In the genomic region with DNA sequence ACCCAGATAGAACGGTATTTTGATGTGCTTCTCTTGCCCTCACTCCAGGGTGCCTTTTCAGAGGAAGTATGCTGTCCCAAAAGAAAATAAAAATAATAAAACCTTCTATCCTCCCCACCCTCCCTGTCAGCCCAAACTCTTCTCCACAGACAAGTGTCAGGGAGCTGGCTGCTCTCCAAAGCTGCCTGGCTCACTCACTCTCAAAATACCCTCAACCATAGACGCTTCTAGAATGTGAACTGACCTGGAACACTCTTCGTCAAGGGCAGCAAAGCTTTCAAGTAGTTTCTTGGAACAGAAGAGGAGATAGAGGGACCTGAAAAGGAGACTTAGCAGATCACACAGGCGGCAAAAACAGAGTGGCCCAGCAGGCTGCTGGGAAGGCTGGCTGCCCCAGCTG, we compare ENCODE assay signal across 11 mouse cellular contexts.
DNase-seq lines count a peak whose midpoint lies in the region; ATAC-seq lines count a peak whose summit lies in the region.
"Had no signal": no experiment of that assay in that cellular context is flagged by ENCODE, and none has a peak within 500 bp of the region (broad histone marks: within the 10 kb centered on the region; RNA-seq: fewer than 3 reads in every experiment).

No protein-coding gene starts in this region.

- H3K9me3 ChIP-seq in kidney, embryonic 16.5 days (ENCODE audit: low read length): no peaks in the 10 kb centered on the region
- no peaks in the 10 kb centered on the region for H3K9me3 ChIP-seq in embryonic facial prominence, embryonic 10.5 days
- H3K9me3 ChIP-seq: forebrain, embryonic 15.5 days; stomach, embryonic 15.5 days had no signal

- no peak for ATAC-seq in kidney, embryonic 16.5 days (ENCODE audit: low FRiP score, low TSS enrichment)
- ATAC-seq: forebrain, embryonic 15.5 days had no signal

- H3K36me3 ChIP-seq in kidney, embryonic 16.5 days (ENCODE audit: insufficient read depth, low read length): no peaks in the 10 kb centered on the region
- no peaks in the 10 kb centered on the region for H3K36me3 ChIP-seq in embryonic facial prominence, embryonic 10.5 days (replicated peaks)
- H3K36me3 ChIP-seq: forebrain, embryonic 15.5 days; stomach, embryonic 15.5 days had no signal

- no peak overlapping the region for H3K4me3 ChIP-seq in kidney, embryonic 16.5 days (ENCODE audit: low read length)
- H3K4me3 ChIP-seq in embryonic facial prominence, embryonic 10.5 days: no peak overlapping the region
- H3K4me3 ChIP-seq: forebrain, embryonic 15.5 days; stomach, embryonic 15.5 days had no signal

- no peaks in the 10 kb centered on the region for H3K27me3 ChIP-seq in kidney, embryonic 16.5 days (ENCODE audit: insufficient read depth, low read length)
- H3K27me3 ChIP-seq in embryonic facial prominence, embryonic 10.5 days (replicated peaks; ENCODE audit: low read depth, poor library complexity, severe bottlenecking): no peaks in the 10 kb centered on the region
- H3K27me3 ChIP-seq: forebrain, embryonic 15.5 days; stomach, embryonic 15.5 days had no signal

- DNase-seq in kidney, adult 11 months: peak; percentile 33
- peak; percentile 23 to 58 for DNase-seq in adrenal gland, postnatal 36 days
- no peak for DNase-seq in embryonic facial prominence, embryonic 10.5 days (ENCODE audit: low spot score)
- peak; percentile 44 for DNase-seq in kidney, postnatal 10 days
- DNase-seq in urinary bladder, adult 2 months (ENCODE audit: low spot score): no peak
- DNase-seq in embryo, embryonic 10.5 days (ENCODE audit: low spot score): no peak
- DNase-seq: cerebellum, adult 11-12 months; right cerebral cortex, postnatal 25 days had no signal

- H3K27ac ChIP-seq in kidney, embryonic 16.5 days (ENCODE audit: low read length): no peak overlapping the region
- 0 out of 2 replicates have a peak overlapping the region, but pooled peaks have one; percentile 6 for H3K27ac ChIP-seq in embryonic facial prominence, embryonic 10.5 days (replicated peaks)
- H3K27ac ChIP-seq: forebrain, embryonic 15.5 days; stomach, embryonic 15.5 days had no signal

- no peak overlapping the region for H3K9ac ChIP-seq in kidney, embryonic 16.5 days (replicated peaks; ENCODE audit: low read length)
- H3K9ac ChIP-seq: forebrain, embryonic 15.5 days; stomach, embryonic 15.5 days had no signal

- WGBS in kidney, embryonic 16.5 days: 41% methylated on average over 4 of the region's 4 CpGs
- 75% methylated on average over 4 of the region's 4 CpGs for WGBS in embryonic facial prominence, embryonic 10.5 days

- H3K4me1 ChIP-seq in kidney, embryonic 16.5 days (ENCODE audit: insufficient read depth, low read length): peaks cover 8% of the 10 kb centered on the region
- peaks cover 18% of the 10 kb centered on the region for H3K4me1 ChIP-seq in embryonic facial prominence, embryonic 10.5 days

- no peak overlapping the region for H3K4me2 ChIP-seq in kidney, embryonic 16.5 days (replicated peaks; ENCODE audit: low read depth, low read length)
- H3K4me2 ChIP-seq: forebrain, embryonic 15.5 days; stomach, embryonic 15.5 days had no signal

Comparison
In these comparisons a context has a peak if more than half of its experiments do, and no peak if none do; other contexts are left out.
1. DNase-seq: peak in kidney, adult 11 months (single experiment), adrenal gland, postnatal 36 days (2 of 2) and kidney, postnatal 10 days (single experiment); none in embryonic facial prominence, embryonic 10.5 days (single experiment), urinary bladder, adult 2 months (single experiment) and embryo, embryonic 10.5 days (single experiment).